Mouse (Mus musculus) limb, embryonic 12.5 days (tissue): ENCODE measurements around the gene Dlx6. TPM values are rescaled to one million over a fixed set of nuclear protein-coding genes. Genes with fewer than 3 reads are reported as not detected.

Experiments
- ATAC-seq: fragments of 200-750 bp; cut with Nextera tagmentation; 2 replicates; pipeline ENCODE4 v1.8.0; 2017; ENCODE audit warnings: low read depth, moderate TSS enrichment; ENCODE audit not compliant: insufficient number of reproducible peaks, insufficient read depth, low FRiP score, low TSS enrichment
- H3K27ac ChIP-seq: fragments of 300-500 bp; sonication (generic); 2 replicates; pipeline ENCODE4 v1.5.1; 2016; ENCODE audit warnings: mild to moderate bottlenecking, moderate library complexity
- H3K27me3 ChIP-seq: fragments of 300-500 bp; sonication (generic); 2 replicates; pipeline ENCODE4 v1.6.1; 2016; ENCODE audit warnings: mild to moderate bottlenecking, moderate library complexity
- H3K36me3 ChIP-seq: fragments of 300-500 bp; sonication (generic); 2 replicates; pipeline ENCODE4 v1.6.1; 2016; ENCODE audit warnings: mild to moderate bottlenecking, moderate library complexity
- H3K4me1 ChIP-seq: fragments of 300-500 bp; sonication (generic); replicated peaks from 2 replicates; pipeline ENCODE4 v1.6.1; 2016
- H3K4me2 ChIP-seq: fragments of 300-500 bp; sonication (generic); 2 replicates; pipeline ENCODE4 v1.6.1; 2016; ENCODE audit warnings: mild to moderate bottlenecking, moderate library complexity
- H3K4me3 ChIP-seq: fragments of 300-500 bp; sonication (generic); replicated peaks from 2 replicates; pipeline ENCODE4 v1.5.1; 2016; ENCODE audit warnings: mild to moderate bottlenecking
- H3K9ac ChIP-seq: fragments of 300-500 bp; sonication (generic); replicated peaks from 2 replicates; pipeline ENCODE4 v1.6.1; 2016; ENCODE audit warnings: mild to moderate bottlenecking, moderate library complexity
- H3K9me3 ChIP-seq: fragments of 300-500 bp; sonication (generic); 2 replicates; pipeline ENCODE4 v1.6.1; 2016; ENCODE audit warnings: mild to moderate bottlenecking, moderate library complexity
- whole genome bisulfite sequencing: fragments of 180-500 bp; shearing (Covaris S2); methylation state at CpG from one replicate; pipeline ENCODE4 v1.1.7; 2016; 5-methylcytosine and 5-hydroxymethylcytosine counted together
- polyA plus RNA-seq: library from polyadenylated mRNA; unstranded; fragments of >200 nt; fragmentation: Nextera tagmentation; extraction: Ambion mirVana; gene quantifications from 2 replicates; pipeline ENCODE4 v1.2.1, GENCODE M21; 2016

The Dlx6 gene
- polyA plus RNA-seq, 1 experiment from 2014 or later = 2.5 TPM

DNA sequence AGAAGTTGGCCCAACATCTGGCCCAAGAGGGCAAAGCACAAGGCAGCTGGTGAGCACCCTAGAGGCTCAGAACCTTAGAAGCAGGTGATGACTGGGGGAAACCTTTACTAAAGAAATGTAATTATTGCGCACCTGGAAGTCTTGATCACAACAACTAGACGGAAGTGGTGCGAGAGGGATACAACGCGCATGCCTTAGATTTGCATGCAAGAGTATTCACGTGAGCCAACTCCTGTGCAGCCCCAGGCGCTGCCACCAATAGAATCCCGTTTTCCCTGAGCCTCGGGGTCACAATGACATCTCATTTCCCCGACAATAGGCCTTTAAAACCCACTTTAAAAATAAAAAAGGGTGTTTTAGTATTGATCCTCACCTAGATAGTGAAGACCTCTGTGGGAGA, 12.0 kb upstream of the Dlx6 start:
- H3K36me3 ChIP-seq = no peaks in the 10 kb centered on the region
- peaks cover 27% of the 10 kb centered on the region for H3K4me1 ChIP-seq
- H3K27me3 ChIP-seq = peaks cover 87% of the 10 kb centered on the region
- no peak for ATAC-seq
- no peak overlapping the region for H3K9ac ChIP-seq
- no peaks in the 10 kb centered on the region for H3K9me3 ChIP-seq
- no peak overlapping the region for H3K4me3 ChIP-seq
- H3K27ac ChIP-seq = no peak overlapping the region
- H3K4me2 ChIP-seq = no peak overlapping the region
- 3% methylated on average over 10 of the region's 10 CpGs for WGBS

DNA sequence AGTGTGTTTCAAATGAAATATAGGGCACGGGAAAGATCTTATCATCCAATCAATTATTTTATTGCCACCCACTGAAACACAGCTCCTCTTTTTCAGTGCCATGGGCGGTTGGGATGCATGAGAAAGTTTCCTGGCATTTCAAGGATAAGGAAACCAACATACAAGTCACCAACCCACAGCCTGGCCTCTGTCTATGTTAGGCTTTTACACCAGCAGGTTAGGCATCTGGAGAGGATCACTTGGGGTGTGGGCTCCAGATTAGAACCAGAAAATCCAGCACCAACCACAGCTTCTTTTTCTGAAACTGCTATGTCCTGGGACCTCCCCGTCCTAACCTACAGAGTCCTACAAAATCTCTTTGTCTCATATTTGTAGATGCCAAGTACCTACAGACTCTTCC, 10.2 kb upstream of the Dlx6 start:
- 34% methylated on average over 3 of the region's 3 CpGs for WGBS
- H3K4me1 ChIP-seq = peaks cover 30% of the 10 kb centered on the region

DNA sequence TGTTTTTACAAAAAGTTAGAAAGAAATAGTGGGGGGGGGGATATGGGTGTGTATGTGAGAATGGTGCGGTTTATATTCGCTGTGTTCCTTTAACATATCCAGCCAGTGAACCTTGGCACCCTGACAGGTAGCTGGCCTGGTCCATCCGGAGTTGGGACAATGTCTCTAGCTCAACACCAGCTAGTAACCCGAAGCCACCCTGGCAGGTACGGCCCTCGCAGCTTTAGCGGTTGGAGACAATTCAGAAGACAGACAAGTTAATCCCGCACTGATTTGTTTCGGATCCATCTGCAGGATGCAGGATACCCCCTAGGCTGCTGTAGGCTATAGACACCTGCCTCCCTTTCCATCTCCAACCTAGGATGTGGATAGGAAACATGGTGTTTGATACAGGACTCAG, 9.0 kb upstream of the Dlx6 start:
- Histone ChIP-seq H3K9ac (no peak overlapping the region), H3K4me2 (no peak overlapping the region), H3K9me3 (no peaks in the 10 kb centered on the region), H3K36me3 (no peaks in the 10 kb centered on the region), H3K4me1 (peaks cover 30% of the 10 kb centered on the region), H3K27me3 (peaks cover 91% of the 10 kb centered on the region), H3K27ac (no peak overlapping the region), H3K4me3 (no peak overlapping the region)
- 4% methylated on average over 9 of the region's 9 CpGs for WGBS
- ATAC-seq = no peak

More for the DNA sequence above, 10.2 kb upstream of the Dlx6 start:
- Histone ChIP-seq H3K36me3 (no peaks in the 10 kb centered on the region), H3K4me3 (no peak overlapping the region), H3K9me3 (no peaks in the 10 kb centered on the region), H3K4me2 (no peak overlapping the region), H3K27ac (no peak overlapping the region), H3K27me3 (peaks cover 89% of the 10 kb centered on the region), H3K9ac (no peak overlapping the region)
- ATAC-seq = no peak

DNA sequence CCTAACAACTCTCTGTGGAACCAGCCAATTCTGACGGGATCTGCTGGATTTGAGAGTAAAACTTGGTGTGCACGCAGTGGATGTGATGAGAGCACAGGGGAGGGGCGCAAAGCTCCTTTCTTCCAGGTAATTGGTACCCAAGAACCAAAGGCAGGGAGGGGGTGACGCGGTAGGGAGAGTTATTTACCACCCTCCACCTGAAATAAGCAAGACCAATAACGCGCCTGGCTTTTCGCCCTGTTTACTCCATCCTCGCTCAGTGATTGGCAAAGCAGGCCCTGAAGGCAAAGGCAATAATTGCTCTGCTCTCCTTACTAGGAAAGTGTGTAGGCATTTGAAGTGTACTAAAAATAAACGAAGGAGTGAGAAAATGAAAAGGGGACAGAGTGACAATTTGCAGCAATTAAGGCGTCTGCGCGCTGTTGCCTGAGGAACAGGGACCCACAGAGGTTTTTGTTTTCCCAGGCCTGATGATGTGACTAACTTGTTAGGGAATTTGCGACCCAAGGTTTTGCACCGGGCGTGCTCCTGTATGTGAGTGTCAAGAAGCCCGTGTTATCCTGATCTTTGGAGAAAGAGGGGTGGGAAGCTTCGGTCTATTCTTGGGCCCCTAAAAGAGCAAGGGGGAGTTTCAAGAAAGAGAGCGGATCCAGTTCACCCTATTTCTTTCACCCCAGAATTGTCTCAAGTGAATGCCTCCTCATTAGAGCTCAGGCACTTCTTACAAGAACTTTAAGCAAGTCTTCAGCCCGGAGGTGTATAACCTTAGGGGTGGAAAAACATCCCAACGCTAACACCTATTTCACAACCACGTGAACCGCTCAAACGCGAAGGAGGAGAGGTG, 8.0 kb upstream of the Dlx6 start:
- under 1% methylated on average over 25 of the region's 25 CpGs for WGBS
- peak overlapping the region; percentile 46; the same call in 1 of the 2 replicates for H3K4me2 ChIP-seq
- H3K27ac ChIP-seq = no peak overlapping the region
- ATAC-seq = no peak
- H3K9me3 ChIP-seq = no peaks in the 10 kb centered on the region
- peaks cover 96% of the 10 kb centered on the region for H3K27me3 ChIP-seq
- peaks cover 37% of the 10 kb centered on the region for H3K4me1 ChIP-seq
- no peaks in the 10 kb centered on the region for H3K36me3 ChIP-seq
- no peak overlapping the region for H3K4me3 ChIP-seq
- H3K9ac ChIP-seq = no peak overlapping the region

DNA sequence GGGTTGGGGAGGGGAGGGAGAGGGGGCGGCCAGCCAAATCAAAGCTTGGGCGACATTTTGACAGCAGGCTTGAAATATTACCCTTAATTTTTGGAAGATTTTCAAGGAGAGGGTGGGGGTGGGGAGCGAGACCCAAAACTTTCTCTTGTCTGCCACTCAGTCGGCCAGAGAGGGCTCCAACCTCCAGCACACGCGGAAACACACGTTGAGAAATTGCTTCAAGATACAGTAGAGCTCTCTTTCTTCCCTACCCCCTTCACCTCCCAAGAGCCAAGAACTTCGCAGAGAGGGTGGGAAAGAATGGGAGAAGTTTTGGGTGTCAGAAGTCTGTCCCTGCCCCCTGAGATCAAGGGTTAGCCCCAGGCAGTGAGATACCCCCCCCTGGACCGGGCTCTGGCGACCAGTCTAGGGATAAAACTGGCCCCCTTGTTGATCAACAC, 7.4 kb upstream of the Dlx6 start:
- WGBS = 0% methylated on average over 10 of the region's 10 CpGs
- H3K4me2 ChIP-seq = peak overlapping the region; percentile 46
- no peaks in the 10 kb centered on the region for H3K36me3 ChIP-seq
- H3K4me1 ChIP-seq = peaks cover 38% of the 10 kb centered on the region
- H3K27me3 ChIP-seq = peaks cover 96% of the 10 kb centered on the region
- no peak overlapping the region for H3K9ac ChIP-seq
- H3K4me3 ChIP-seq = peak overlapping the region; percentile 13; the same call in 1 of the 2 replicates
- H3K9me3 ChIP-seq = no peaks in the 10 kb centered on the region
- H3K27ac ChIP-seq = no peak overlapping the region
- ATAC-seq = no peak

DNA sequence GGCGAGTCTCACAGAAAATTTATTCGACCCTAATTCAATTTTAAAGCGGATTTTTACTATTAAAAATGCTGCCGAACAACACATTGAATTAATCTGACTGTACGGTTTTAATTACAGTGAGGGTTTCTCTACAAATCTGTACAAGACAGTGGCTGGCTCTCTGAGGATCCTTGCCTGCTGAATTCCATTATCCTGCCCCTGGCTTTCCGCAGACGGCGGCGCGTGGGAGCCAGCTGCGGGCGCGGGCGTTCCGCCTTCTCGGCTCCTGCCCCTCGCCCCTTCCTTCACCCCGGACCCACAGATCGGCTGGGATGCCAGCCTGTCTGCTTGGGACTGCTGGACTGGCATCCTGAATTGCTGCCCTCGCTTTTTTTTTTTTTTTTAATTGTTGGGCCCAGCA, 6.8 kb upstream of the Dlx6 start:
- H3K36me3 ChIP-seq = no peaks in the 10 kb centered on the region
- H3K4me1 ChIP-seq = peaks cover 40% of the 10 kb centered on the region
- no peaks in the 10 kb centered on the region for H3K9me3 ChIP-seq
- H3K4me3 ChIP-seq = peak overlapping the region; percentile 13; the same call in 1 of the 2 replicates
- no peak overlapping the region for H3K9ac ChIP-seq
- no peak for ATAC-seq
- peak overlapping the region; percentile 46 for H3K4me2 ChIP-seq
- no peak overlapping the region for H3K27ac ChIP-seq
- peaks cover 96% of the 10 kb centered on the region for H3K27me3 ChIP-seq
- under 1% methylated on average over 20 of the region's 20 CpGs for WGBS

DNA sequence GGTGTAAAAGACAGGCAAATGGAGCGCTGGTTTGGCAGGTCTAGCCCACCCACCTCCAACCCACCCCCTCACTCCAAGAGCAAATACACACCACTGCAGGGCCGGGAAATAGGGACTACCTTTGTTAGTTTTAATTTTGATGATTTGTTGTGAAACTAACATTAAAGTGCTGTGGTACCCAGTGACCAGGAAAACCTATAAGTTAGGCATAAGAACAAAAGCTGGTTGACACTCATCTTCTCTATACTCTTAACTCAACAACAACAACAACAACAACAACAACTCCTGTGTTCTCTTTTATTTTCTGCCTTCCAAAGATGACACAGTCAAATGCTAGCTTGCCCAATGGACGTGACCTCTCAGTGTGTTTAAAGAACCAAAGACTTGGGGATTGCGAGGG, 6.3 kb upstream of the Dlx6 start:
- 3% methylated on average over 4 of the region's 4 CpGs for WGBS
- no peak overlapping the region for H3K27ac ChIP-seq
- no peaks in the 10 kb centered on the region for H3K36me3 ChIP-seq
- H3K4me2 ChIP-seq = peak overlapping the region; percentile 46; the same call in 1 of the 2 replicates
- peaks cover 42% of the 10 kb centered on the region for H3K4me1 ChIP-seq
- peaks cover 93% of the 10 kb centered on the region for H3K27me3 ChIP-seq
- H3K9ac ChIP-seq = no peak overlapping the region
- no peak overlapping the region for H3K4me3 ChIP-seq
- H3K9me3 ChIP-seq = no peaks in the 10 kb centered on the region
- ATAC-seq = no peak

DNA sequence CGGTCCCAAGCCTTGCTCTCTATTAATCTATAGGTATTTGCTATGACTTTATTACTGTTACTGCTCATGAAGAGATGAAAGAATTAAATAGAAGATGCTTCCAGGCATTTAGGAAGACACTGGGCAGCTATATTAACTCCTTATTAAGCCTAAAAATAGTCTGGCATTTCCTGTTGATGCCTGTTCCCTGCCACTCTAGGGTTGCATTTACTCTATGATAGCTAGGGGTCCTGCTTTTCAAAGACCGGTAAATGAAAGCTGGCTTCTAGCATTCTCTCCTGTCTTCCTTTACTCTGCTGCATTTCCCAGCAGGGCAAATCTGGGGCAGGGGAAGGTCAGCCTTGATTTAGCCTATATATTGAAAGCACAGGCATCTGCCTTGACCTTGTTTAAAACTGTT, 5.4 kb upstream of the Dlx6 start:
- Histone ChIP-seq H3K9me3 (no peaks in the 10 kb centered on the region), H3K27me3 (peaks cover 92% of the 10 kb centered on the region), H3K27ac (no peak overlapping the region), H3K4me2 (no peak overlapping the region), H3K4me1 (peaks cover 45% of the 10 kb centered on the region), H3K4me3 (no peak overlapping the region), H3K36me3 (no peaks in the 10 kb centered on the region), H3K9ac (no peak overlapping the region)
- no peak for ATAC-seq
- WGBS = 14% methylated on average over 2 of the region's 2 CpGs

DNA sequence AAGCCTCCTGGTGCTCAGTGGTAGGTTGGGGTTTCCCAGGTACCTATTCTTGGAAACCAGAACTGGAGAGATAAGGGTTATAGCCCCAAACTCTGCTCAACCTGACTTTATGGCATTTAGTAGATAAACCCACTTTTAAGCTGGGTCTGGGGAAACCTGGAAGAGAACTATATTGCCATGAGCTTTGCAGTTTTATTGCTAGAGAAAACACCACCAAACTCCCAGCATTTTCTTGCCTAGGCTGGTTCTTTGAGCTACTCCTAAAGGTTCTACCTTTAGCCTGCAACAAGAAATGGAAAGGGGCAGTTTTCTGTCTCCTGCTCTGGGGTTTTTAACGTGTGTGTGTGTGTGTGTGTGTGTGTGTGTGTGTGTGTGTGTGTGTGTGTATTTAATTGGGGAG, 4.6 kb upstream of the Dlx6 start:
- H3K4me2 ChIP-seq = no peak overlapping the region
- no peak overlapping the region for H3K4me3 ChIP-seq
- peaks cover 45% of the 10 kb centered on the region for H3K4me1 ChIP-seq
- H3K36me3 ChIP-seq = no peaks in the 10 kb centered on the region
- peaks cover 90% of the 10 kb centered on the region for H3K27me3 ChIP-seq
- no peak overlapping the region for H3K27ac ChIP-seq
- H3K9me3 ChIP-seq = no peaks in the 10 kb centered on the region
- no peak overlapping the region for H3K9ac ChIP-seq
- 0% methylated on average over 1 of the region's 1 CpGs for WGBS
- no peak for ATAC-seq

DNA sequence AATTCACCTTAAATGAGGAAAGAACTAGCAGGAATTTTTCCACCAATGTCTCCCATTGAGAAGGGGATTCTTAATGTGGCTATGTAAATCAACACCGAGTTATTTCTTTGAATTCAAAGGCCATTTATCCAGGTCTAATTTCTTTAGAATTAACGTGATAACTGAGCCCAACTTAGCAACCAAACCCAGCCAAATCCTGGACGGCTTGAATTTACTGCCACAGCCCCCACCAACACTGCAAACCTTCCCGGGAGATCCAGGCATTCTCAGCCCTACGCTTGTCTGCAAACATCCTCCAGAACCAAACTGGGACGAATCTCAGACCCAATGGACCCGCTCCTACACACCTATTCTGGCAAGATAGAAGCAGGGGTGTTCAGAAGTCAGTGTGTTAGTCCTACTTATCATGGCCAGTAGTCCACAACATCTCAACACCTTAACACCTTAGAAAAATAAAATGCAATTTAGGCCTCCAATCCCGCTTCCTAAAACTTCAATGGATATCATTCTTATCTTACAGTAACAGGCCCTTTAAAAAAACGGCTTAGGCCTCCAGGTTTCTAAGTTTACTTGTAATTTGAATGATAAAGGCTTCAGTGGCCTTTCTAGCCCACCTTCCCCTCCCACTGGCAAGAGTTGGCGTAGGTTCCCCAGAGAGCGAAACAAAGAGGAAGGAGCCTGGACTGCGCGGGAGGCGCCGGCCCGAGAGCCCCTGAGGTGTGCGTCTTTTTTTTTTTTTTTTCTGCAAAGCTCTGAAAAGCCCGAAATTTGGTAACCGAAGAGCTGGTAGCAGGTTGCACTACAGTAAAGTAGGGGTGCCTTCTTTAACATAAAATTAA, 3.8 kb upstream of the Dlx6 start:
- Histone ChIP-seq H3K4me3 (no peak overlapping the region; the same call in 1 of the 2 replicates), H3K27ac (no peak overlapping the region), H3K9me3 (no peaks in the 10 kb centered on the region), H3K4me2 (peak overlapping the region; percentile 48), H3K9ac (no peak overlapping the region), H3K4me1 (peaks cover 47% of the 10 kb centered on the region), H3K36me3 (no peaks in the 10 kb centered on the region), H3K27me3 (peaks cover 91% of the 10 kb centered on the region)
- under 1% methylated on average over 19 of the region's 19 CpGs for WGBS
- ATAC-seq = no peak

DNA sequence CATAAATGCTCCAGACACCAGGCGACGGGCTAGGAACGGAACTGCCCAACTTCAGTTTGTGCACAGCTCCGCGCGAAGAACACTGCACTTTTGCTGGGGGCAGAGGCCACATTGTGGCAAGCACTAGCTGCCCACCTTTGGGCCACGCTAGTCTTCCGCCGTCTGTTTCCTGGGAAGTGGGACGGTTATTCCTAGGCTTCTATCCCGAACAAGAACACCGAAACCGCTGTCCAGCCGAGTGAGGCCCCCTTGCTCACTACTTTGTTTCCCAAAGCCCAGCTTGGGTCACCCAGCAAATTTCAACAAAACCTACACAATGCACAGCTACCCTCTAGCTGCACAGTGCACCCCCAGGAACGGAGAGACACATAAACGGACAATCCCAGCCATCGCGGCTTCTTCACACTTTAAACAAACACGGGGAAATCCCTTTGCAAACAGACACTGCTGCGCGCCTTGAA, 3.2 kb upstream of the Dlx6 start:
- peaks cover 42% of the 10 kb centered on the region for H3K4me1 ChIP-seq
- H3K9me3 ChIP-seq = no peaks in the 10 kb centered on the region
- H3K9ac ChIP-seq = no peak overlapping the region
- H3K4me3 ChIP-seq = peak overlapping the region; percentile 23
- ATAC-seq = no peak
- H3K27me3 ChIP-seq = peaks cover 91% of the 10 kb centered on the region
- H3K36me3 ChIP-seq = no peaks in the 10 kb centered on the region
- H3K4me2 ChIP-seq = peak overlapping the region; percentile 48
- no peak overlapping the region for H3K27ac ChIP-seq
- WGBS = under 1% methylated on average over 21 of the region's 21 CpGs
